Mouse (Mus musculus) retina, adult 2 months (tissue): Measurements from ENCODE around the gene Ninl.
A peak's percentile ranks its signal among the peaks of the same experiment; 100 is the strongest.
"Not testable (repeated sequence)": the region's sequence is repeated elsewhere in the genome, so short reads cannot be mapped to it uniquely, and the experiment has no call there.

Source experiments
- DNase-seq: peaks from one replicate; pipeline ENCODE4 v3.0.0-alpha.2; 2012; ENCODE audit warnings: low read depth, low spot score

Ninl gene

GRCm38 (mm10) chr2:150949652-150950051 is 89.5 kb downstream of the Ninl start:
- no peak for DNase-seq

- DNase-seq: no peak
Measured at GRCm38 (mm10) chr2:150948786-150949185, 90.4 kb downstream of the Ninl start.

- not testable (repeated sequence) for DNase-seq
Measured at GRCm38 (mm10) chr2:150947880-150948611, 91.1 kb downstream of the Ninl start.

GRCm38 (mm10) chr2:150947341-150947740 is 91.8 kb downstream of the Ninl start:
- not testable (repeated sequence) for DNase-seq

GRCm38 (mm10) chr2:150944017-150944416 is 95.2 kb downstream of the Ninl start:
- DNase-seq: no peak

- DNase-seq: no peak
Measured at GRCm38 (mm10) chr2:150934659-150935058, 104.5 kb downstream of the Ninl start.

- DNase-seq: no peak
Measured at GRCm38 (mm10) chr2:150933482-150933881, 105.7 kb downstream of the Ninl start.

GRCm38 (mm10) chr2:150930806-150931205 is 108.4 kb downstream of the Ninl start:
- DNase-seq: no peak

GRCm38 (mm10) chr2:150929156-150929555 is 110.0 kb downstream of the Ninl start:
- DNase-seq: no peak

- DNase-seq: no peak
Measured at GRCm38 (mm10) chr2:150927038-150927720, 112.0 kb downstream of the Ninl start.

- DNase-seq: no peak
Measured at GRCm38 (mm10) chr2:150923505-150923904, 115.7 kb downstream of the Ninl start.

GRCm38 (mm10) chr2:150923026-150923425 is 116.2 kb downstream of the Ninl start:
- DNase-seq: no peak

GRCm38 (mm10) chr2:150922165-150922564 is 117.0 kb downstream of the Ninl start:
- no peak for DNase-seq

- no peak for DNase-seq
Measured at GRCm38 (mm10) chr2:150921697-150922096, 117.5 kb downstream of the Ninl start.

GRCm38 (mm10) chr2:150920543-150920942 is 118.6 kb downstream of the Ninl start:
- DNase-seq: no peak

- DNase-seq: no peak
Measured at GRCm38 (mm10) chr2:150918720-150919119, 120.5 kb downstream of the Ninl start.

GRCm38 (mm10) chr2:150915786-150916185 is 123.4 kb downstream of the Ninl start:
- no peak for DNase-seq

GRCm38 (mm10) chr2:150914781-150915515 is 124.2 kb downstream of the Ninl start:
- DNase-seq: no peak

GRCm38 (mm10) chr2:150910295-150910881 is 128.8 kb downstream of the Ninl start:
- no peak for DNase-seq

- peak; percentile 87 for DNase-seq
Measured at GRCm38 (mm10) chr2:150909429-150910039, 129.6 kb downstream of the Ninl start.

- DNase-seq: not testable (repeated sequence)
Measured at GRCm38 (mm10) chr2:150908881-150909280, 130.3 kb downstream of the Ninl start.
